Mouse (Mus musculus): ENCODE measurements around the gene Mettl17.

- TF ChIP-seq CTCF (IDR thresholded peaks at IDR 0.05) (no peak), POLR2A (IDR thresholded peaks at IDR 0.05; ENCODE audit: insufficient read depth, low read depth, low read length) (no peak)
Measured at GRCm38 (mm10) chr14:51884031-51884544, 554 bp upstream of the Mettl17 start.
